Mouse (Mus musculus): Measurements from ENCODE around the gene Gsto1.

The Gsto1 gene

DNA sequence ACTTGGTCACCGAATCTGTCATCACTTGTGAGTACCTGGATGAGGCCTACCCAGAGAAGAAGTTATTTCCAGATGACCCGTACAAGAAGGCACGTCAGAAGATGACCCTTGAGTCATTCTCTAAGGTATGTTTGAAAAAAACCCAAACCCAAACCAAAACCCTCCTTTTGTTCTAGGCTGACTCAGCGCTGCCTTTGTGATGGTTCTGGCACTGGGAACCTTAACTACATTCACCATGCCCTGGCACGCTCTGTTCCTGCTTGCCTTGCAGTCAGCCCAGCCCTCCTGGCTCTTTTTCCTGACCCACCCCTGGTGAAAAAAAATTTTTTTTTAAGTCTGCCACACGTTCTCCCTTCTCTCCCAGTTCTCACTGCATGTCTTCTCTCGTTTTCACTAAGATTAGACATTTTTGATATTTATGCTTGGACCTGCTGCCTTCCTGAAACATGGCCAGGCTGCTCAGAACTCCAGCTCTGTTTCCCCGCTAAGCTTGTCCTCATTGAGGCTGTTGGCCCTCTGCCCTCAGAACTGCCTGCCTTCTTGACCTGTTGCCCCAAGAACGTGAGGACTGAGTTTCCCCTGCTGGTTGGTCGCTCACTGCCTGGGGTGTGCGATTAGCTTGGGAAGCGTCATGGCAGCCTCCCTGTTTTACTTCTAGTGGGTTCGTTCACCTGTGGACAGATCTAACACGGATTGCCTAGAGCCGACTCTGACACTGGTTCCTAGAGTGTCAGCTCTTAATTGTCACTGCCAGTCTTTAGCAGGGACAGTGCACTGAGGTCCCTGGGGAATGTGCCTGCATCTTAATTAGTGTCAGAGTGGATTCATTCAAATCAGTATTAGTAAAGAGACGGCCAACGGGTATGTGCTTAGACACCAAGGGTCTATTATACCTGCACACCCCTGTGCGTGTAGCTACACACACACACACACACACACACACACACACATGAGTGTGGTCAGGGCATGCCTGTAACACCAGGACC is 3.5 kb downstream of the Gsto1 start:
- DNase-seq (ENCODE audit: low spot score in 2 of 2): no peak

DNA sequence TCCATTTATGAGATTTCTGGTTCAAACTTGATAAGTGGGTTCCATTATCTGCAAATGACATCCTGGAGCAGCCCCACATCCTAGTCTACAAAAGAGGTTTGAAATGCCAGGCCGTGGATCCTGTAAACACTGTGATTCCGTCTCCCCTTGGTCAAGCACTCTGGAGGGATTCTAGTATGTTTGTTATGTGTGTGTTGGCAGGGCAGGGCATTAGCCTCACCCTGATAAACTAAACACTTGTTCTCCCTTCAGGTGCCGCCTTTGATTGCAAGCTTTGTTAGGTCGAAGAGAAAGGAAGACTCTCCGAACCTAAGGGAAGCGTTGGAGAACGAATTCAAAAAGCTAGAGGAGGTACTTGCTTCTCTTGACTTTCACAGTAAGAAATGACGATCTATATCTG is 4.4 kb downstream of the Gsto1 start:
- DNase-seq (ENCODE audit: low spot score in 2 of 2): no peak

GRCm38 (mm10) chr19:47862581-47862980 is 7.8 kb downstream of the Gsto1 start:
- DNase-seq (ENCODE audit: low spot score in 2 of 2): no peak

GRCm38 (mm10) chr19:47864051-47864450 is 9.3 kb downstream of the Gsto1 start:
- no peak for DNase-seq (ENCODE audit: low spot score in 2 of 2)

DNA sequence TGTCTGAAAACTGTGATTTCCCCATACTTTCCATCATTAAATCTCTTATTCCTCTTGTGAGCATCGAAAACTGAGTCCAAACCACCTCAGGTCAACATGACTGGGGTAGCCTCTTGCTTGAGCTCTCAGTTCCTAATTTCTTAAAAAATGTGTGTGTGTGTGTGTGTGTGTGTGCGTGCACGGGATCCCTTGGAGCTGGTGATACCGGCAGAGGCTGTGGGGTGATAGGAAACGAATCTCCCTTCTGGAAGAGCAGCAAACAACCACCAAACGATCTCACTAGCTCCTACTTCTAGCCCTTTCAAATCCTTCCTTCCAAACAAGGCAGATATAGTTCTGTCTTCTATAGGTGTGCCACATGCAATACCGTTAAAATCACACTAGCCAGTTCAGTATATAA is 10.0 kb downstream of the Gsto1 start:
- no peak for DNase-seq (ENCODE audit: low spot score in 2 of 2)

GRCm38 (mm10) chr19:47865353-47865947 is 10.7 kb downstream of the Gsto1 start, which contains the start of gene Gsto2:
Gene Gsto2, plus strand, starts transcription at chr19:47865534.
- DNase-seq (ENCODE audit: low spot score in 2 of 2): peak; percentile 92 to 94

DNA sequence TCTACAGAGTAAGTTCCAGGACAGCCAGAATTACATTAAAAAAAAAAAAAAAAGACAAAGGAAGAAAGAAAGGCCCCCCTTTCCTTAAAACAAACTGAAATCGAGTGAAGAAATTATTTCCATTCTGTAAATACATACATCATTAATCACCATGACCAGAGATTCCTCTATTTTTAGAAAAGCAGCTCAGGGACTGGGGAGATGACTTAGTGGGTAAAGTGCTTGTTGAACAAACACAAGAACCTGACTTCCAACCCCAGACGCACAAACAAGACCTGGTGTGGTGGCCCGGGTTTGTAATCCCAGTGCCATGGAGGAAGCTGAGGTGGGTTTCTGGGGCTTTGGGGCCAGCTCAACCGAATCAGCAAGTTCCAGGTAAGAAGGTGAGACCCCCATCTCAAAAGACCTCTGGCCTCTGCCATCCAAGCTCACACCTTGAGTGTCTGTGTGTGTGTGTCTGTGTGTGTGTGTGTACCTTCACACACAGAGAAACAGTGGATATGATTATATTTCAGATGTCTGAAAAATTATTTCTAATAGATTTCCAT is 12.9 kb downstream of the Gsto1 start:
- DNase-seq (ENCODE audit: low spot score in 2 of 2): no peak

- no peak for DNase-seq (ENCODE audit: low spot score in 2 of 2)
Observed at GRCm38 (mm10) chr19:47868951-47869350, 14.2 kb downstream of the Gsto1 start.

GRCm38 (mm10) chr19:47869516-47869915 is 14.7 kb downstream of the Gsto1 start:
- DNase-seq (ENCODE audit: low spot score in 2 of 2): no peak

GRCm38 (mm10) chr19:47870102-47870666 is 15.4 kb downstream of the Gsto1 start:
- no peak for DNase-seq (ENCODE audit: low spot score in 2 of 2)

DNA sequence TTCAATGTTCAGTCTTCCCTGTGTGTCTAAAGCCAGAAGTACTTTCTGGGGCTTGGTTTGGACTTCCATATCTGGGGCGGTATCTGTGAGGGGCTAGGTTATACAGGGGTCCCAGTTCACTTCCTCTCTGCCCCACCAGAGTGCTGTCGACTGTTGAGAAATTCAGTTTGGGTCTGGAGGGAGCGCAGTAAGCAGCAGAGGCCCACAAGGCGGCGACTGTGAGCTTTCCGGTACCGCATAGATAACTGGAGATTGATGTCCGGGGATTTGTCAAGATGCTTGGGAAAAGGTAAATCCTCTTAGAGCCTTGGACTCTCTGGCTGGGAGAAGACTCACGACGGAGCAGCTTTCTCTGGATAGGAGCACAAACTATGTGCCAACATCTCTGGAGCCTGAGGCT is 16.7 kb downstream of the Gsto1 start:
- DNase-seq (ENCODE audit: low spot score in 2 of 2): peak in 1 of 2 experiments; percentile 26

- no peak for DNase-seq (ENCODE audit: low spot score in 2 of 2)
Observed at GRCm38 (mm10) chr19:47876252-47876651, 21.5 kb downstream of the Gsto1 start.

- DNase-seq (ENCODE audit: low spot score in 2 of 2): no peak
Observed at GRCm38 (mm10) chr19:47881538-47881937, 26.8 kb downstream of the Gsto1 start.

DNA sequence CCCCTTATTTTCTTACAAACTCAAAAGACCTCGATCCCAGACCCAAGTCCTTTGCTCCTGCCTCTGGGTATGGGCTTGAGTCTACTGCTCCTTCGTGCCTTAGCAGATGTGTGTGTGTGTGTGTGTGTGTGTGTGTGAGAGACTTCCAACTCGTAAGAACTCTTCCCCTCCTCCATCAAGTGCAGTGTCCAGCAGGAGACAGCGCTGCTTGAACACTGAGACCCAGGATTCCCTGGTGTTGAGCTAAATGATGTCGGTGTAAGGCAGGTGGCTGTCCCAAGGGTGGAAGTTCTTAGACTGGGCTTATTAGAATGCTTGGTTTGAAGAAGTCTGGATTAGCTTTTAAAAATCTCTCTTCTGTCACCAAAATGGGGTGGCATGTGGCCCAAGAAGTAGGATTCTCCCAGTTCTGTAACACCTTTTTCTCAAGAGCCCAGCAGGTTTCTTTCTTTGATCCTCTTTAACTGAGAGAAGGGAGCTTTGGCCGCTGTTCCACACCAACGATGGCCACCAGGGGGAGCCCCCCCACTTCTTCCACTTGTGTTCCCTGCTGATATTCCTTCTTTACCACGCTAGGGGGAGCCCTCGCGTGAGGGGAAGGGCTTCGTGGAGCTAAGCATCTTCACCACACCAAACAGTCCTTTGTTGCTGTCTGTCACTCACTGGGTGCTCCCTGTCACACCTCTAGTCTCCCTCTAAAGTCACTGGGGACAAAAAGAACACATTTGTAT is 27.5 kb downstream of the Gsto1 start:
- DNase-seq (ENCODE audit: low spot score in 2 of 2): peak; percentile 59 to 87

- no peak for DNase-seq (ENCODE audit: low spot score in 2 of 2)
Observed at GRCm38 (mm10) chr19:47882882-47883254, 28.1 kb downstream of the Gsto1 start.

- DNase-seq (ENCODE audit: low spot score in 2 of 2): no peak
Observed at GRCm38 (mm10) chr19:47884296-47885085, 29.7 kb downstream of the Gsto1 start.

DNA sequence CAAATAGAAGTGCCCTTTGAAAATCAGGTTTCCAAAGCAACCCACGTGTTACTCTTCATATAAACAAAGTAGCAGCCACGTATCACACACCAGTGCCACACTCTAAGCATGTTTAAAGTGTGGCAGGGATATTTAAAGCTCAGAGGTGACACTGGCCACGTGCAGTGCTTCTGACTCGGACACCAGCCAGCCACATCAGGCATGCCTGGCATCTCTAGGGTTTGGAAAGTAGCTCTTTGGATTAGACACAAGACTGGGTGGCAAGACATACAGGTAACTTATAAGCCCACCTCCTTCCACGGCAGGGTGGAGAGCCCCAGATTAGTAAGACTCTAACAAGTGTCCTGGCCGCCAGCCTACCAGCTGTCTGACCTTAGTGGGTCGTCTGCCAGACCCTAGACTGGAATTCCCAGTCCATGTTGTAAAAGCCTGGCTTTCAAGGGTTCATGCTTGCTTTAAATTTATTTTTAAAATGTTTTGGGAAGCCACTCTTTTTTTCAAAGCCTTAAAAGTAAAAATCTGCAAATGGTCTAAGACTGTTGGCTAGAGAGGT is 30.5 kb downstream of the Gsto1 start:
- DNase-seq (ENCODE audit: low spot score in 2 of 2): no peak

DNA sequence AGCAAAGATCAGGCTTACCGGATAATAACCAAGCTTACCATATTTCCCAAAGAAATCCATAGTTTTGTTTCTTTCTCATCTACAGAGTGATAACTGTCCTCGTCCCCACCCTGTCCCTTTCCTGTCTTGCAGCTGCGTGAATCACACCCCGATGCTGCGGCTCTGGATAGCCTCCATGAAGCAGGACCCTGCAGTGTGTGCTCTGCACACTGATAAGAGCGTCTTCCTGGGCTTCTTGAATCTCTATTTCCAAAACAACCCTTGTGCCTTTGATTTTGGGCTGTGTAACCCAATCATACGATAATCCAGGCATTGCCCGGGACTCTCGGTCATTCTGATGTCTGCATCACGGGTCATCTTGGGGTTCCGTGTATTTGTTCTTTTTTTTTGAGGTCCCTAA is 31.1 kb downstream of the Gsto1 start:
- DNase-seq (ENCODE audit: low spot score in 2 of 2): no peak

DNA sequence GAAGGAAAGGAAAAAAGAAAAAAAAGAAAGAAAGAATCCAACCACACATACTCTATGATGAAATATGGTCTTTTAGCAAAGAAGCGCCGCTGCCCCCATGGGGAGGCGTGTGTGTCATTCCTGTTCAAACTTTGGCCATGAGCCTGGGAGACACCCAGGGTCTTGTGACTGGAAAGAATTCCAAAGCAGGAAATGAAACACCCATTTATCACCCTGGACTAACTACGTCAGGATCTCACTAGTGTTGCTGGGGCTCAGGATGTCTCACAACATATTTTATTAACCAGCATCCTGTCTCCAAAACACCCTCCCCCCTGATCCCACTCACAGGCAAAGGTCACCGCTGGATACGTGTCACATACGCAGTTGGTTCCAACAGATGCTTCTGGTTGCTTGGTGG is 31.8 kb downstream of the Gsto1 start:
- no peak for DNase-seq (ENCODE audit: low spot score in 2 of 2)

GRCm38 (mm10) chr19:47887417-47887816 is 32.6 kb downstream of the Gsto1 start:
- peak; percentile 26 to 44 for DNase-seq (ENCODE audit: low spot score in 2 of 2)

DNA sequence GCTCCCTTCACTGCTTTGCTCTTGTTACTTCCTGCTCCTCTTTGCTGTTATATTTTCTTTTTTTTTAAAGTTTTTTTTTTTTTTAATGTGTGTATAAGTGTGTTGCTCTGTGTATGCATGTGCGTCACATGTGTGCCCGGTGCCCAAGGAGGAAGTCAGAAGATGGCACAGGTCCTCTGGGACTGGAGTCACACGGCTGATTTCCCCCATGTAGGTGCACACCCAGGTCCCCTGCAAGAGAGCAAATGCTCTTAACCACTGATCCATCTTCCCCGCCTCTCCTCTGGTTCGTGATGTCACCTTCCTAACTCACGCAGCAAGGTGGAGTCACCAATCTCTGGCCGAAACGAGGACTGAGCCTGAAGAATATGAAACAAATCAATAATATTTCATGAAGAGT is 33.3 kb downstream of the Gsto1 start:
- no peak for DNase-seq (ENCODE audit: low spot score in 2 of 2)
